Mouse (Mus musculus) heart, embryonic 16.5 days (tissue): ENCODE measurements around the gene Chst5. TPM values are rescaled to one million over a fixed set of nuclear protein-coding genes. Genes with fewer than 3 reads are reported as not detected.

Experiments used
- ATAC-seq: fragments of 200-750 bp; cut with Nextera tagmentation; replicated peaks from 2 replicates; pipeline ENCODE4 v1.8.0; 2017; ENCODE audit warnings: moderate number of reproducible peaks; ENCODE audit not compliant: insufficient read depth, low FRiP score; ENCODE audit errors: extremely low read depth
- H3K27ac ChIP-seq: fragments of 300-500 bp; sonication (generic); 2 replicates; pipeline ENCODE4 v1.5.1; 2014; ENCODE audit warnings: mild to moderate bottlenecking, low read length, control low read depth, moderate library complexity
- H3K27me3 ChIP-seq: fragments of 300-500 bp; sonication (generic); 2 replicates; pipeline ENCODE4 v1.6.1; 2014; ENCODE audit warnings: low read length, mixed read lengths; ENCODE audit not compliant: control insufficient read depth, insufficient read depth
- H3K36me3 ChIP-seq: fragments of 300-500 bp; sonication (generic); 2 replicates; pipeline ENCODE4 v1.6.1; 2014; ENCODE audit not compliant: control insufficient read depth, insufficient read depth
- H3K4me1 ChIP-seq: fragments of 300-500 bp; sonication (generic); 2 replicates; pipeline ENCODE4 v1.6.1; 2014; ENCODE audit warnings: low read length, mixed read lengths; ENCODE audit not compliant: control insufficient read depth, insufficient read depth
- H3K4me2 ChIP-seq: fragments of 300-500 bp; sonication (generic); 2 replicates; pipeline ENCODE4 v1.6.1; 2014; ENCODE audit warnings: low read depth, mild to moderate bottlenecking, control low read depth, low read length
- H3K4me3 ChIP-seq: fragments of 300-500 bp; sonication (generic); 2 replicates; pipeline ENCODE4 v1.5.1; 2014; ENCODE audit warnings: mild to moderate bottlenecking, control low read depth, low read length
- H3K9ac ChIP-seq: fragments of 300-500 bp; sonication (generic); 2 replicates; pipeline ENCODE4 v1.6.1; 2014; ENCODE audit warnings: low read length, control low read depth
- H3K9me3 ChIP-seq: fragments of 300-500 bp; sonication (generic); replicated peaks from 2 replicates; pipeline ENCODE4 v1.6.1; 2016; ENCODE audit warnings: low read length; ENCODE audit not compliant: control insufficient read depth
- WGBS: fragments of 180-500 bp; shearing (Covaris S2); extraction: QIAGEN DNeasy Blood & Tissue Kit; methylation state at CpG from one replicate; pipeline ENCODE4 v1.1.7; 2014; 5-methylcytosine and 5-hydroxymethylcytosine counted together
- polyA plus RNA-seq: library from polyadenylated mRNA; unstranded; fragments of >200 nt; fragmentation: Nextera tagmentation; extraction: Ambion mirVana; gene quantifications from 2 replicates; pipeline ENCODE4 v1.2.1, GENCODE M21; 2015

Gene Chst5
- polyA plus RNA-seq, 1 experiment from 2014 or later, result 0.41 TPM

DNA sequence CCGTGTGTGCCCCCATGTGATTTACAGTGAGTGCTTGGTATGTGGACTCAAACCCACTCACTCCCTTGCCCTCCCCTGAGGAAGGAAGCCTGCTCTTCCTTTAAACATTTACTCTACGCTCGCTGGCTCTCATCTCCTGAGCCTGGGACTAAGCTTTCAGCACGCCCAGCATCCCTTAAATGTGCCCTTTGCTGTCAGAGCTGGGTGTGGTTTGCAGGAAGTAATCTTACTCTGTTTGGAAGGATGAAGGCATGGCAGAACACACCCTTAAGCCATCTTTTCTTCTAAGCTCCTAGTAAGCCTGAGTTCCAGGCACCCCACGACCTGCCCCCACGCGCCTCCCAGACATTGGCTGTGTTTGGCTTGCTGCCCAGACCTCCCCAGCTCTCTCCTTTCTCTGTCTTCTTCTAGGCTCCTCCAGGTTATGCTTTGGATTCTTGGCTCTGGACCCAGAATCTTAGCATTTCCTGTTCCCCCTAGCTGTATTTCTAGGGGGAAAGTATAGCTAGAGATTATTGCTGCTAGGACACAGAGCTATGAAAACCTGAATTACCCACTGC, 22.1 kb downstream of the Chst5 start:
- no peaks in the 10 kb centered on the region for H3K36me3 ChIP-seq
- no peak overlapping the region for H3K4me2 ChIP-seq
- no peak overlapping the region for H3K9ac ChIP-seq
- no peak overlapping the region for H3K4me3 ChIP-seq
- H3K27ac ChIP-seq, result no peak overlapping the region
- peaks cover 38% of the 10 kb centered on the region for H3K27me3 ChIP-seq
- H3K4me1 ChIP-seq, result peaks cover 8% of the 10 kb centered on the region
- ATAC-seq, result no peak
- H3K9me3 ChIP-seq, result no peaks in the 10 kb centered on the region
- 31% methylated on average over 7 of the region's 7 CpGs for WGBS

DNA sequence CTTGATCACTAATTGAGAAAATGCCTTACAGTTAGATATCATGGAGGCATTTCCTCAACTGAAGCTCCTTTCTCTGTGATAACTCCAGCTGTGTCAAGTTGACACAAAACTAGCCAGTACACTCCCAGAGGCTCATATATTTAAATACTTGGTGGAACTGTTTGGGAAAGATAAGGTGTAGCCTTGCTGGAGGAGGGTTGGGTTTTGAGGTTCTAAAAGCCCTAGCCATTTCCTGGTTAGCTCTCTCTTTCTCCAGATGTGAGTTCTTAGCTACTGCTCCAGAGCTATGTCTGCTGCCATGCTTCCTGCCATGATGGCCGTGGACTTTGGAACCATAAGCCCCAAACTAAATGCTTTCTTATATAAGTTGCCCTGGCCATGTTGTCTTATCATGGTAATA, 22.8 kb downstream of the Chst5 start:
- no peak for ATAC-seq
- no peaks in the 10 kb centered on the region for H3K9me3 ChIP-seq
- 79% methylated on average over 1 of the region's 1 CpGs for WGBS
- no peak overlapping the region for H3K27ac ChIP-seq
- peaks cover 8% of the 10 kb centered on the region for H3K4me1 ChIP-seq
- H3K4me3 ChIP-seq, result no peak overlapping the region
- peaks cover 35% of the 10 kb centered on the region for H3K27me3 ChIP-seq
- no peaks in the 10 kb centered on the region for H3K36me3 ChIP-seq
- H3K4me2 ChIP-seq, result no peak overlapping the region
- H3K9ac ChIP-seq, result no peak overlapping the region

DNA sequence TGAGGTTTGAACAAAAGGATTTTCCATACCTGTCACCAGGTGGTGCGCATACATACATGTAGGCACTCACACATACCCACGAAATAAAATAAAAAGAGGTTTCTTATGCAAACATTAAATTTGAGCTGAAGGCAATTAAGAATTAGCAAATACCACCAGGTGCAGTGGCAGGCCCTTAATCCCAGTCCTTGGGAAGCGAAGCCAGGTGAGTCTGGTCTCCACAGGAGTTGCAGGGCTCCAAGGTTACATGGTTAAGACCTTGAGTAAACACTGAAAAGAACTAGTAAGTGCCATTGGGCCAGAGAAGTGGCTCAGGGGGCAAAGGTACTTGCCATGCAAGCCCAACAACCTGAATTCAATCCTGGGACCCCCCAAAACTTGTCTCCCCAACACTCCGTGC, 26.6 kb downstream of the Chst5 start:
- Histone ChIP-seq H3K4me2 (no peak overlapping the region), H3K27me3 (peaks cover 7% of the 10 kb centered on the region), H3K4me1 (no peaks in the 10 kb centered on the region; the same call in 1 of the 2 replicates), H3K36me3 (no peaks in the 10 kb centered on the region), H3K4me3 (no peak overlapping the region), H3K27ac (no peak overlapping the region), H3K9me3 (no peaks in the 10 kb centered on the region), H3K9ac (no peak overlapping the region)
- WGBS, result 77% methylated on average over 4 of the region's 4 CpGs
- no peak for ATAC-seq

DNA sequence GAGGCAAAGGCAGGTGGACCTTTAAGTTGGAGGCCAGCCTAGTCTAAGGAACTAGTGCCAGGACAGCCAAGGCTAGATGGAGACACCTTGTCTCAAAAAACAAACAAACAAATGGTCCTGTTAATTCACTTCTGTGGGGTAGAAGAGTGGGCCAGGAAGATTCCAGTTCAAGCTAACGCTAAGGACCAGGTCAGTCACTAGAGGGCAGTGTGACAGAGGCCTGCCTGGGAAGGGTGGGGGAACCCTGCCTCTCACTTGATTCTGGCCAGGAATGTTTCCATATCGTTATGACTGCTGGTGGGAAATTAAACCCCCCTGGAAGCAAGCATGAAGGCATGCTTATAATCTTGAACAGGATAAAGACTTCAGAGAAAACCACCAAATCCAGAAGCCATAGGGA, 28.7 kb downstream of the Chst5 start:
- 2% methylated on average over 2 of the region's 2 CpGs for WGBS
- Histone ChIP-seq H3K27ac (no peak overlapping the region), H3K9me3 (no peaks in the 10 kb centered on the region), H3K4me2 (no peak overlapping the region), H3K9ac (no peak overlapping the region), H3K4me3 (no peak overlapping the region), H3K4me1 (no peaks in the 10 kb centered on the region), H3K27me3 (peaks cover 2% of the 10 kb centered on the region), H3K36me3 (no peaks in the 10 kb centered on the region)
- no peak for ATAC-seq

DNA sequence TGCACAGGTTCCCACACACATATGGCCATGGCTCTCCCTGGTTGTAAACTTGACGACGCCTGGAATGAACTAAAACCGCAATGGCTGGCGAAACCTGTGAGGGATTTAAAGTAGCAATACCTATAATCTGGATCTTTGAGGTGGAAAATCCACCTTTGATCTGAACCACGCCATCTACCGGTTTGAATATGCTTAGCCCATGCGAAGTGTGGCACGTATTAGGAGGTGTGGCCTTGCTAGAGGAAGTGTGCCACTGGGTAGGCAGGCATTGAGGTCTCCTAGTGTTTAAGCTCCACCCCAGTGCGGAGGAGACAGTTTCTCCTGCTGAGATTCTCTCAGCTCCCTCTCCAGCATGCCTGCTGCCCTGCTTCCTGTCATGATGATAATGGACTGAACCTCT, 32.5 kb downstream of the Chst5 start:
- no peaks in the 10 kb centered on the region for H3K36me3 ChIP-seq
- ATAC-seq, result no peak
- WGBS, result 64% methylated on average over 9 of the region's 9 CpGs
- H3K4me3 ChIP-seq, result no peak overlapping the region
- H3K4me2 ChIP-seq, result no peak overlapping the region
- H3K27me3 ChIP-seq, result no peaks in the 10 kb centered on the region
- H3K27ac ChIP-seq, result no peak overlapping the region
- H3K9ac ChIP-seq, result no peak overlapping the region
- H3K4me1 ChIP-seq, result peaks cover 3% of the 10 kb centered on the region
- no peaks in the 10 kb centered on the region for H3K9me3 ChIP-seq

DNA sequence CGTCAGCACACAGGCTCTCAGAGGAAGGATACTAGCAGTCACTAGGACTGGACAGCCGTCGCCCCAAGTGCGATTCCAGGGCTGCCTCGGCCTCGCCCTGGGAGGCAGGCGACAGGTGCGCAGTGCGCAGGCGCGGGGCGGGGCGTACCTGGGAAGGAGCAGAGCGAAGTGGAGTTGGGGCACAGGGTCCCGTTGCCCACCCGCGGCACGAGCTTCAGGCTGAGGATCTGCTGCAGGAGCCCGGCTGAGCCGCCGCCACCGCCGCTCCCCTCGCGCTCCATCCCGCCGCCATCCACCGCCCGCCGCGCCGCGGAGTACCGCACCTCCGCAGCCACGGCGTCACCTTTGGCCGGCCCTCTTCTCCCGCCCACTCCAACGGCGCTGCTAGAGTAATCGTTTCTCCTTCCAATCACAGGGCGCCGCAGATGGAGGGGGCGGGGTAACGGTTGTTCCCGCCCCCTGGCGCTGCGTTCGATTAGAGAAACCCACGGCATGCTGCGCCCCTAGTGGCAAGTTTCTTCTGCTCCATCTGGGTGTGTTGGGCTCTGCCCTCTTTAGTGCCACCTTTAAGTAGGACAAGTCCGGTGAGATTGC, 33.8 kb downstream of the Chst5 start, which contains the start of gene Tmem170:
Tmem170 (minus strand) TSS at position 396 of the 594 bp plus-strand sequence.
- 0% methylated on average over 44 of the region's 53 CpGs for WGBS
- peak within 1 kb of the TSS; percentile 87 for H3K4me3 ChIP-seq
- H3K27me3 ChIP-seq, result no peaks in the 10 kb centered on the region
- H3K36me3 ChIP-seq, result no peaks in the 10 kb centered on the region
- H3K9ac ChIP-seq, result peak within 1 kb of the TSS; percentile 75
- peak within 1 kb of the TSS; percentile 85 for H3K4me2 ChIP-seq
- peak; percentile 100 for ATAC-seq
- H3K27ac ChIP-seq, result peak within 1 kb of the TSS; percentile 70
- H3K9me3 ChIP-seq, result no peaks in the 10 kb centered on the region
- H3K4me1 ChIP-seq, result peaks cover 3% of the 10 kb centered on the region

DNA sequence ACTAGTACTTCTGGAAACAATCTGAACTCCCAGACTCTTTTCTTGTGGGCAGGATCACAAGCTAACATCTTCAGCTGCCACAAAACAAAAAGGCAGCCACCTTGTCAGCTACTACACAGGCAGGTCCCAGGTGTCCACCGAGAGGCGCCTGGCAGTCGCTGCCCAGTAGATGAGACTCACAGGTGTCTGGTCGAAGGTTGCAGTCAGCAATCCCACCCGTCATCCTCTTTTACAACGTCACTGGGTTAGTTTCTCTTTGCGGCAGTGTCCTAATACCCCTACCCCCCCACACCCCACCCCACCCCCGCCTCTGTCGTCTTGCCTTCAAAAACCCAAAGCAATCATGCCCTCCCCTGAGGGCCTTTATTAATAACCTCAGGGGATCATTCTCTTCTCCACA, 34.5 kb downstream of the Chst5 start:
- 16% methylated on average over 9 of the region's 9 CpGs for WGBS
- Histone ChIP-seq H3K4me3 (peak overlapping the region; percentile 87), H3K36me3 (no peaks in the 10 kb centered on the region), H3K4me2 (peak overlapping the region; percentile 85), H3K27ac (peak overlapping the region; percentile 70), H3K4me1 (peaks cover 3% of the 10 kb centered on the region), H3K27me3 (no peaks in the 10 kb centered on the region), H3K9me3 (no peaks in the 10 kb centered on the region), H3K9ac (peak overlapping the region; percentile 75)
- ATAC-seq, result no peak

DNA sequence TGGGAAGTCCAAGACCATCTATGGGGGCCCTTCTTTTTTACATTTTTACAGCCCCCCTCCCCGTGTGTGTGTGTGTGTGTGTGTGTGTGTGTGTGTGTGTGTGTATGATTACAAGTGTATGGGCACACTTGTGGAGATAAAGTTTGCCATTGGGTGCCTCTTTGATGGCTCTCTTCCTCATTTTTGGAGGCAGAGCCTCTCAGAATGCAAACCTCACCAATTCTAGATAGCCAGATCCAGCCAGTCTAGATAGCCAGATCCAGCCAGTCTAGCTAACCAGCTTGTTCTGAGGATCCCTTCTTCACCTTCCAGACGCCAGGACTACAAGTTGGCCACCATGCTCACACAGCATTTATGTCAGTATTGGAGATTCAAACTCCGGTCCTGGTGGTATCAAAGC, 39.0 kb downstream of the Chst5 start:
- H3K4me1 ChIP-seq, result peaks cover 3% of the 10 kb centered on the region
- no peaks in the 10 kb centered on the region for H3K9me3 ChIP-seq
- H3K4me2 ChIP-seq, result no peak overlapping the region
- no peak overlapping the region for H3K9ac ChIP-seq
- ATAC-seq, result no peak
- H3K36me3 ChIP-seq, result no peaks in the 10 kb centered on the region
- H3K27ac ChIP-seq, result no peak overlapping the region
- WGBS, result 72% methylated on average over 3 of the region's 3 CpGs
- H3K4me3 ChIP-seq, result no peak overlapping the region
- no peaks in the 10 kb centered on the region for H3K27me3 ChIP-seq

DNA sequence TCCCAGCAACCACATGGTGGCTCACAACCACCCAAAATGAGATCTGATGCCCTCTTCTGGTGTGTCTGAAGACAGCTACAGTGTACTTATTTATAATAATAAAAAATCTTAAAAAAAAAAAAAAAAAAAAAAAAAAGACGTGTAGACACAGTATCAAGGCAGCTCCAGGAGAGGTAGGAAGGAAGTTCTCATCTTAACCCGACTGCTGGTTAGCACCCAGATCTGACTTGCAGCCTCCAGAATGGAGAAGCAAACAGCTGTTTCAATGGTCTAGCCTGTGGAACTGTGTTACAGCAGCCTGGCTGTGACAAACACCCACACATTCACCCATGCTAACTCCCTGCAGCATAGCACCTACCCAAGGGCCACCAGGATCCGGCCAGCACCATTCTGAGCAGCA, 39.9 kb downstream of the Chst5 start:
- no peak overlapping the region for H3K27ac ChIP-seq
- no peak overlapping the region for H3K4me2 ChIP-seq
- H3K4me1 ChIP-seq, result no peaks in the 10 kb centered on the region
- H3K9me3 ChIP-seq, result no peaks in the 10 kb centered on the region
- no peak overlapping the region for H3K4me3 ChIP-seq
- no peaks in the 10 kb centered on the region for H3K27me3 ChIP-seq
- 85% methylated on average over 3 of the region's 3 CpGs for WGBS
- no peak overlapping the region for H3K9ac ChIP-seq
- no peak for ATAC-seq
- peaks cover 3% of the 10 kb centered on the region; the same call in 1 of the 2 replicates for H3K36me3 ChIP-seq
